Mouse (Mus musculus): Measurements from ENCODE around the gene Dhx37.
"Not testable (repeated sequence)": the region's sequence is repeated elsewhere in the genome, so short reads cannot be mapped to it uniquely, and the experiment has no call there.

Gene Dhx37

DNA sequence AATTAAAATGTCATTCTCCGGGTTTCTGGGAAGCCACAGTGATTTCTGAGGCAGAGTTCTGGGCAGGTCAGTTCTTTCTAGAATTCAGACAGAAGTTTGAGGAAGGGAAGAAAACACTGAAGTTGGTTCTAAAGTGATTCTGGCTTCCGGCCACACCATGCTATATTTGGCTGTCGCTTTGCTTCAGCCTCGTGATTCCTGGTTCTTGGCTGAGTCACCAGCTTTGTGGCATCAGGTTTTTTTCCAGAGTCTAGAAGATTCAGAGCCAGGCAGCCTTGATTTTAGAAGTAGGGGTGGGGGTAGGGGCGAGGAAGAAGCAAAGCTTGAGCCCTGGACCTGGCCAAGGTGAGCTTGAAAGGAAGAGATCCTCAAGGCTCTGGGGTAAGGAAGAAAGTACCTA, 42.3 kb downstream of the Dhx37 start:
- DNase-seq (ENCODE audit: extremely low read depth, insufficient read length, low spot score), result peak; percentile 85

GRCm38 (mm10) chr5:125390906-125391477, 42.9 kb downstream of the Dhx37 start:
- DNase-seq (ENCODE audit: extremely low read depth, insufficient read length, low spot score), result no peak

DNA sequence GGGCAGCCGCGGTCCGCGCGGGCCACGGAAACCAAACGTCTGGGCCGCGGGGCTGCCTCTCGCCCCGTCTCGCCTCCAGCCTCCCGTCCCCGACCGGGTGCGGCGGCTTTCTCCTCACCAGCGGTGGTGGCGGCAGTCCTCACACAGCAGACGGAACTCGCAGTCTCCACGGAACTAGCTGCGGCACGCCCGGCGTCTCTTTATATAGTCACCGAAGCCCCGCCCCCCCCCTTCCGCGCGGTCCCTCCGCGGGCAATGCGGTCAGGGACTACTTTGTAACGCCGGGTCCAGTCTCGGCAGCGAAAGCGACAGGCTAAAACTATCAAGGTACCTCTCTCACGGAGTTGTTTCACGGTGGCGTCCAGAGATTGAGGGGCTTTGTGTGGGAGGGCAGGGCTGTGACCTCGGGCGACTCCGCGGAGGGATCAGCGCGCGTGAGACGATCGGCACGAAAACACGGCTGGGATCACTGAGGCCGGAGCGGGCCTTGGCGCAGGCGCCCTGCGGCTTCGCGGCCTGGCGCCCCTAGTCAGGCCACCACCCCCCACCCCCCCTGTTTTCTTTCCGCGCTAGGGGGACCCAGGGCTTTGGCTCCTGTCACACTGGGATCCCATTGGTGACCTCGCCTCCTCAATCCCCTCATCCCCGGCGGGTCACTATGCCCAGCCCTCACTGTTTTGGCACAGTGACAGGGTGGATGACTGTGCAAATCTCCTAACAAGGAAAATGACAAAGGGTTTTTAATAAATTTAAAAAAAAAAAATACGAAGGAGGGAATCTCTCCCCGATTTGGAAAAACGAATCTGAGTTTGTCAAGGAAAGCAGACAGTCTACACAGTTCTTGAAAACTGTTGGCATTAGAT, 44.1 kb downstream of the Dhx37 start, which contains the start of gene Ubc:
TSS of gene Ubc (minus strand) at position 624 of the 863 bp plus-strand sequence.
- DNase-seq (ENCODE audit: extremely low read depth, insufficient read length, low spot score), result peak; percentile 94

GRCm38 (mm10) chr5:125389131-125389578, 44.8 kb downstream of the Dhx37 start, which contains the start of gene Gm10382:
Gene Gm10382 (plus strand): TSS chr5:125389322.
- DNase-seq (ENCODE audit: extremely low read depth, insufficient read length, low spot score), result peak; percentile 93

- DNase-seq (ENCODE audit: extremely low read depth, insufficient read length, low spot score), result no peak
These were observed 45.4 kb downstream of the Dhx37 start for GRCm38 (mm10) chr5:125388358-125389092.

DNA sequence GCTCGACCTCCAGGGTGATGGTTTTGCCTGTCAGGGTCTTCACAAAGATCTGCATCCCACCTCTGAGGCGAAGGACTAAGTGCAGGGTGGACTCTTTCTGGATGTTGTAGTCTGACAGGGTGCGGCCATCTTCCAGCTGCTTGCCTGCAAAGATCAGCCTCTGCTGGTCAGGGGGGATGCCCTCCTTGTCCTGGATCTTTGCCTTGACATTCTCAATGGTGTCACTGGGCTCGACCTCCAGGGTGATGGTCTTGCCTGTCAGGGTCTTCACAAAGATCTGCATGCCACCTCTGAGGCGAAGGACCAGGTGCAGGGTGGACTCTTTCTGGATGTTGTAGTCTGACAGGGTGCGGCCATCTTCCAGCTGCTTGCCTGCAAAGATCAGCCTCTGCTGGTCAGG, 46.6 kb downstream of the Dhx37 start:
- not testable (repeated sequence) for DNase-seq (ENCODE audit: extremely low read depth, insufficient read length, low spot score)

- peak; percentile 66 for DNase-seq (ENCODE audit: extremely low read depth, insufficient read length, low spot score)
These were observed 48.5 kb downstream of the Dhx37 start for GRCm38 (mm10) chr5:125385215-125385940.

DNA sequence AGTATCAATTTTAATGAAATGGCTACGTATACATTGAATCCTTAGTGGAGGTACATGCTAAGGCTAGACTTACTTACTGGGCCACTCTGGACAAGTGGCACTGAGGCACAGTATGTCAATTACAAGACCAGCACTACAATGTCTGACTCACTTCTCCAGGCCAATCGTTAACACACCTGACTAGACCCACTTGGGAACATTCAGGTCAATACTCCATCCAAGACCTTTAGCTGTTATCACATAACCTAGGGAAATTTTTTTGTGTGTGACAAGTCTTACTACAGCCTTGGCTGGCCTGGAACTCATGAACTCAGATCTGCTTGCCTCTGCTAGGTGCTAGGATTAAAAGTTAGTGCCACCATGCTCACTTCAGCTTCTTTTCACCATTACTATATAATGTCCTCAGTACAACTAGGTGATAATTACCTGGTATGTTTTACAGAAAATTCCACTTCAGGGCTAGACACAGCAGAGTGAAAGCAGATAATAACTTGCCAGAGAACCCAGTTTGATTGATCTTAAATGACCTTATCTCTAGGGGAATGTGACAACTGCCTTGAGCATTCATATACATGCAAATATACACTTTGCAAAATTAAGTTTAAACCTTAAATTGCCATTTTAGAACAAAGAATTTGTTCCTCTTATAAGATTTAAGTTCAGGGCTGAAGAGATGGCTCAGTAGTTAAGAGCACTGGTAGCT, 49.3 kb downstream of the Dhx37 start:
- peak; percentile 52 for DNase-seq (ENCODE audit: extremely low read depth, insufficient read length, low spot score)

DNA sequence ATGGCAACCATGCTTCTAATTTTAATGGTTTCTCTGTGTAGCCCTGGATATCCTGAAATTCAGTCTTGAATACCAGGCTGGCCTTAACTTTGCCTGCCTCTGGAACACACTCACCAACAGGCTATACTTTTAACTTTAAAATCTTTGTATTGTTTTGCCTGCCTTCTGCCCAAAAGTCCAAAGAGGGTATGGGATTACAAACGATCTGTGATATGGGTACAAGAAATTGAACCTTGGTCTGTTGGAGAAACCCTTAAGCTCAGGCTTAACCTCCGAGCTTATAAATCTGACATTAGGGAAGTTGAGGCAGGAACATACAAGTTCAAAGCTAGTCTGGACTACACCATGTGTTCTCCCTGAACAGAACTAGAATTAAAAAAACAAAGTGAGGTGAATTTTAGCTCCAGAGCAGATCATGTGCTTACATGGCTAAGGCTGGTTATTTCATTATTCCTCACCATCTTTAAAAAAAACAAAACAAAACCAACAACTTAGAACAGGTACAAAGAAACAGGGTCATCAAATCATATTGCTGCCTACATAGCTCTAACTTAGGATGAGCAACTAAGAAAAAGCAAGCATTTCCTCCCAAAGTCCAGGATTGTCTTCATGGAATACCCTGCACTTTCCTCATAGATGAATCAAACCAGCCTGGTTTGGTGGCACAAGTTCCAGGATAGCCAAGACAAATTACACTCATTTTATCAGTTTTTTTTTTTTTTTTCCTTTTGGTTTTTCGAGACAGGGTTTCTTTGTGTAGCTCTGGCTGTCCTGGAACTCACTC, 50.1 kb downstream of the Dhx37 start:
- peak; percentile 48 for DNase-seq (ENCODE audit: extremely low read depth, insufficient read length, low spot score)

DNA sequence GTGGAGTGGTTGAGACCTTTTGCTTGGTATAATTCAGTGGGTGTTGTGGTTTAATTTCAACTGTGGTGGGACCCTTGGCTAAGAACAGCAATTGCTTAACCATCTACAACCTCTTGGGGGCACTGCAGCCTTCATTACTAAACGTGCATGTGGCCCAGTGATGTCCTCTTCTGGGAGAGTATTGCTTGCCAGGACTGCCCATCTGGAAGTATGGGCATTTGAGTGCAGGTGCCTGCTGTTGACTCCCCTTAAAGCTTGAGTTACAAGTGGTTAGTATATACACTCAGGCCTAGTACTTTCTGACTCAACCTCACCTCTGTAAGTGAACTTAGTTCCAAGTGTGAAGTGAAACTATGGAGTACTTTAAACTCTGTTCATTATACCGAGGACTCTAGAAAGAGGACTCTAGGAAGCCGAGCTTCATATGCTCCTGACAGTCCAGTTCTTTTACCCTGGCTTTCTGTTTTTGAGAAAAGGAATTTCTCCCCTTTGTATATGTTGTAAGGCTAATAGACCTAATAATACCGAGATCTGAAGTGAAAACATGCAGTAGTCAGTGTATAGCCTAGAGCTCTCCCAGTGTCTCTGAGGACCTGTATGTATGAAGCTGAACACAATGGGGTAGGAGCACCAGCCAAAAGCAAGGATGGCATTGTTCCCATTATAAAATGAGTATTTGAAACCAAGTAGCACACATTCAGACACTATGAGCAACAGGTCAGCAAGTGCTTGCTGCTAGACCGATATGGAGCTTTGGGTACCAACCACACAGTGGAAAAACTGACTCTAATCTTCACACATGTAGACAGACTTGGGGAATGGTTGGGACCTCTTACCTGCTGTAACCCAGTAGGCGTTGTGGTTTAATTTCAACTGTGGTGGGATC, 51.0 kb downstream of the Dhx37 start:
- peak; percentile 65 for DNase-seq (ENCODE audit: extremely low read depth, insufficient read length, low spot score)

- no peak for DNase-seq (ENCODE audit: extremely low read depth, insufficient read length, low spot score)
These were observed 51.8 kb downstream of the Dhx37 start for GRCm38 (mm10) chr5:125381954-125382672.

- DNase-seq (ENCODE audit: extremely low read depth, insufficient read length, low spot score), result no peak
These were observed 55.0 kb downstream of the Dhx37 start for GRCm38 (mm10) chr5:125378919-125379318.

- DNase-seq (ENCODE audit: extremely low read depth, insufficient read length, low spot score), result no peak
These were observed 56.7 kb downstream of the Dhx37 start for GRCm38 (mm10) chr5:125377214-125377613.

- DNase-seq (ENCODE audit: extremely low read depth, insufficient read length, low spot score), result no peak
These were observed 58.0 kb downstream of the Dhx37 start for GRCm38 (mm10) chr5:125375871-125376270.

DNA sequence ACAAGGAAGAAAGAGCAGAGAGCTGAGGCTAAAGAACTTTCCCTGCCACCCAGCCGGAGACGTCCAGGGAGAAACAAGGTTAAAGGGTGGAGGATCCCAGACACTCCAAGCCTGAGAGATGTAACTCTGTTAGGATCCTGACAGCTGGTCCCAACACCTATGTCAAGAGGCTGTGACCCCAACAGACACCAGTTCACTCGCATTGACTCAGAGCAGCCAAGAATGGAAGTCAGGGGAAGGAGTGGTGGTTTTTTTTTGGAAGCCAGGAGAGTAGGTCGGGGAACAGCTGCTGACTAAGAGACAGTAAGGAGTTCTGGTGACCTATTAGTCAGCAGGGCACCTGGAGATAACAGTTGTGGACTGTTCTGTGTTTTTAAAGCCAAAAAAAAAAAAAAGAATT, 61.9 kb downstream of the Dhx37 start:
- no peak for DNase-seq (ENCODE audit: extremely low read depth, insufficient read length, low spot score)

- no peak for DNase-seq (ENCODE audit: extremely low read depth, insufficient read length, low spot score)
These were observed 62.8 kb downstream of the Dhx37 start for GRCm38 (mm10) chr5:125370950-125371693.

DNA sequence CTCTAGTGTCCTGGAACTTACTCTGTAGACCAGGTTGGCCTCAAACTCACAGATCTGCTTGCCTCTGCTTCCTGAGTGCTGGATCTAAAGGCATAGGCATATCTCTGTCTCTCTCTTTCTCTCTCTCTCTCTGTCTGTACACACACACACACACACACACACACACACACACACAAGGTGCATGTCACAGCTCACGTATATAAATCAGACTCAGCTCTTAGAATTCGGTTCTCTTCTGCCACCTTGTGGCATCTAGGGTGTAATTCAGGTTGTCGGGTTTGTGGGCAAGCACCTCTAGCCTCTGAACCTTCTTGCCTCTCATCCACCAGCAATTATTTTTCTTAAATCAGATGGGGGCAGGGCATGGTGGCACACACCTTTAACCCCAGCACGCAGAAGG, 65.4 kb downstream of the Dhx37 start:
- peak; percentile 68 for DNase-seq (ENCODE audit: extremely low read depth, insufficient read length, low spot score)

Measured in 3134 (cell line).